In the genomic region with DNA sequence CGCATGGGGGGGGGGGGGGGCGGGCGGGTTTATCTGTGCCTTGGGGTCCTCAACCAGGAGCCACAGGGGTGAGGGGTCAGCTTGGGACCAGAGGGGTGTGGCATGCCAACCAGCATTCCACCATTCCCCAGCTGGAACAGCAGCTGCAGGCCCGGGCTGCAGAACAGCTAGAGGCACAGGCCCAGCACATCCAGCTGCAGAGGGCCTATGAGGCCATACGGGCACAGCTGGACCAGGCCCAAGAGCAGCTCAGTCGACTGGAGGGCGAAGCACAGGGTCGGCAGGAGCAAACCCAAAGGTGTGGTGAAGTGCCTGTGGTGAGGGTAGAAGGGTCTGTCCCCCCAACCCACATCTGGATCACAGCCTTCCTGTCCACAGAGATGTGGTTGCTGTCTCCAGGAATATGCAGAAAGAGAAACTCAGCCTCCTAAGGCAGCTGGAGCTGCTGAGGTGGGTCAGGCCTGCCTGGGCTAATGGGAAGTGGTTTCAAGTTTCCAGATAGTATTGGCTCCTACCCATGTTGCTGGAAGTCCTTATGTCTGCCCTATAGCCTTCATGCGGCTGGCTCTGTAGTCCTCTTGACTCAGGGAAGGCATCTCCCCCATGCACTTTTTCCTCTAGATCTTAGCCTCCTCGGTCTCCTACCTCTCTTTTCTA, we compare ENCODE assay signal across 7 mouse cellular contexts. TPM values are rescaled to one million over a fixed set of nuclear protein-coding genes. Genes with fewer than 3 reads are reported as not detected.
DNase-seq lines count a peak whose midpoint lies in the region; ATAC-seq and TF ChIP-seq lines count a peak whose summit lies in the region.

No protein-coding gene starts in this region.

- peak overlapping the region; percentile 39 for H3K4me2 ChIP-seq in hindbrain, embryonic 13.5 days
- no peak overlapping the region for H3K4me2 ChIP-seq in hindbrain, embryonic 11.5 days (replicated peaks; ENCODE audit: low read depth, low read length)

- DNase-seq in hindbrain, embryonic 11.5 days (ENCODE audit: low spot score) = no peak
- peak; percentile 68 for DNase-seq in MEL (ENCODE audit: low read depth, low spot score)
- DNase-seq in lung, postnatal 10 days = peak; percentile 50
- DNase-seq in layer of hippocampus, adult 11-12 months (ENCODE audit: low spot score) = no peak
- no peak for DNase-seq in urinary bladder, adult 2 months (ENCODE audit: low spot score)

- WGBS in hindbrain, embryonic 13.5 days = 40% methylated on average over 9 of the region's 10 CpGs
- WGBS in hindbrain, embryonic 11.5 days = 46% methylated on average over 7 of the region's 10 CpGs

- peaks cover 62% of the 10 kb centered on the region for H3K4me1 ChIP-seq in hindbrain, embryonic 13.5 days (replicated peaks)
- H3K4me1 ChIP-seq in hindbrain, embryonic 11.5 days (replicated peaks; ENCODE audit: control insufficient read depth, insufficient read depth, low read length) = peaks cover 11% of the 10 kb centered on the region
- peaks cover 5 to 25% of the 10 kb centered on the region in 2 experiments for H3K4me1 ChIP-seq in MEL (ENCODE audit: control insufficient read depth in 1 of 2, insufficient read depth in 2 of 2, low read length in 2 of 2)
- peaks cover 13% of the 10 kb centered on the region; the same call in 1 of the 2 replicates for H3K4me1 ChIP-seq in embryonic fibroblast, embryonic 13.5 days (ENCODE audit: control insufficient read depth, insufficient read depth, low read length)

- no peak for ATAC-seq in hindbrain, embryonic 13.5 days (ENCODE audit: low FRiP score)
- ATAC-seq in hindbrain, embryonic 11.5 days (ENCODE audit: low FRiP score) = no peak

- H3K36me3 ChIP-seq in hindbrain, embryonic 13.5 days = peaks cover 13% of the 10 kb centered on the region
- H3K36me3 ChIP-seq in hindbrain, embryonic 11.5 days (ENCODE audit: control insufficient read depth, insufficient read depth, low read length) = 0 out of 2 replicates have a peak, but pooled peaks cover 4% of the 10 kb centered on the region
- peaks cover 0 to 9% of the 10 kb centered on the region in 2 experiments; a peak in 2 of 4 replicates for H3K36me3 ChIP-seq in MEL (ENCODE audit: control insufficient read depth in 1 of 2, insufficient read depth in 2 of 2, low read length in 2 of 2)

- H3K9ac ChIP-seq in hindbrain, embryonic 13.5 days = no peak overlapping the region; the same call in 1 of the 2 replicates
- no peak overlapping the region for H3K9ac ChIP-seq in hindbrain, embryonic 11.5 days (ENCODE audit: low read depth, low read length)
- no peak overlapping the region for H3K9ac ChIP-seq in MEL (ENCODE audit: control insufficient read depth, low read depth, low read length, poor library complexity, severe bottlenecking)

- H3K9me3 ChIP-seq in hindbrain, embryonic 13.5 days = no peaks in the 10 kb centered on the region
- H3K9me3 ChIP-seq in hindbrain, embryonic 11.5 days (ENCODE audit: control insufficient read depth, low read length) = no peaks in the 10 kb centered on the region
- no peaks in the 10 kb centered on the region for H3K9me3 ChIP-seq in MEL (replicated peaks; ENCODE audit: insufficient read depth, low read length)

- peaks cover 67% of the 10 kb centered on the region for H3K27me3 ChIP-seq in hindbrain, embryonic 13.5 days
- peaks cover 64% of the 10 kb centered on the region for H3K27me3 ChIP-seq in hindbrain, embryonic 11.5 days (ENCODE audit: control insufficient read depth, insufficient read depth, low read length)
- H3K27me3 ChIP-seq in MEL (ENCODE audit: control insufficient read depth in 1 of 2, insufficient read depth in 2 of 2, low read length in 2 of 2) = no peaks in the 10 kb centered on the region

- H3K4me3 ChIP-seq in hindbrain, embryonic 13.5 days = peak overlapping the region; percentile 5; the same call in 1 of the 2 replicates
- H3K4me3 ChIP-seq in hindbrain, embryonic 11.5 days (ENCODE audit: low read depth, low read length) = no peak overlapping the region
- 0 out of 4 replicates have a peak overlapping the region, but pooled peaks of 1 of the 2 experiments have one; percentile 13 for H3K4me3 ChIP-seq in MEL (ENCODE audit: control insufficient read depth in 1 of 2, insufficient read depth in 1 of 2, low read depth in 2 of 2, low read length in 2 of 2)
- H3K4me3 ChIP-seq in embryonic fibroblast, embryonic 13.5 days (ENCODE audit: insufficient read depth, low read length) = no peak overlapping the region

- H3K27ac ChIP-seq in hindbrain, embryonic 13.5 days = no peak overlapping the region; the same call in 1 of the 2 replicates
- H3K27ac ChIP-seq in hindbrain, embryonic 11.5 days (ENCODE audit: low read depth, low read length) = no peak overlapping the region
- H3K27ac ChIP-seq in MEL (ENCODE audit: control insufficient read depth, low read depth, low read length) = no peak overlapping the region
- peak overlapping the region; percentile 63 for H3K27ac ChIP-seq in embryonic fibroblast, embryonic 13.5 days (ENCODE audit: insufficient read depth, low read length)

- no peak for TF ChIP-seq RAD21 in MEL (IDR thresholded peaks at IDR 0.05; ENCODE audit: low read depth, low read length)

- H3K79me2 ChIP-seq in MEL (ENCODE audit: control insufficient read depth, insufficient read depth, low read length, poor library complexity) = peaks cover 9% of the 10 kb centered on the region

- peak in 1 of 2 experiments; percentile 25; a peak in 1 of 4 replicates for TF ChIP-seq EP300 in MEL (IDR thresholded peaks at IDR 0.05; ENCODE audit: low read depth in 1 of 2, low read length in 2 of 2)

- no peak for TF ChIP-seq POLR2A in MEL (IDR thresholded peaks at IDR 0.05; ENCODE audit: control insufficient read depth in 1 of 2, insufficient read depth in 1 of 2, low read depth in 1 of 2, low read length in 2 of 2, poor library complexity in 1 of 2)
- TF ChIP-seq POLR2A in embryonic fibroblast, embryonic 13.5 days (IDR thresholded peaks at IDR 0.05; ENCODE audit: low read depth, low read length) = no peak

- TF ChIP-seq CTCF in MEL (IDR thresholded peaks at IDR 0.05 in 2 of 3, conservative IDR thresholded peaks at IDR 0.05 in 1 of 3; ENCODE audit: control insufficient read depth in 1 of 3, insufficient read depth in 1 of 3, low read depth in 2 of 3, low read length in 3 of 3, poor library complexity in 1 of 3, severe bottlenecking in 1 of 3) = no peak
- TF ChIP-seq CTCF in embryonic fibroblast, embryonic 13.5 days (IDR thresholded peaks at IDR 0.05; ENCODE audit: borderline replicate concordance, insufficient read depth, low read length) = no peak

TF ChIP-seq in MEL, 35 proteins besides CTCF, POLR2A, EP300 and RAD21 (continues in another document):
- TF ChIP-seq MEF2A (IDR thresholded peaks at IDR 0.05; ENCODE audit: extremely low read depth, insufficient replicate concordance, low read depth, low read length, poor library complexity, severe bottlenecking) = no peak
- no peak for TF ChIP-seq TBP (IDR thresholded peaks at IDR 0.05; ENCODE audit: low read depth, low read length)

RNA-seq across cellular contexts. Expression of gene Cd151, which starts 1.7 kb away (rescaled TPM):
- 18.4 and 19.3 TPM in 2 replicates for polyA plus RNA-seq in hindbrain, embryonic 13.5 days (2015; fragmentation: Nextera tagmentation; extraction: Ambion mirVana)
- 40.1 and 57.9 TPM in 2 replicates for polyA plus RNA-seq in hindbrain, embryonic 11.5 days (2014; fragmentation: Nextera tagmentation; extraction: Ambion mirVana)
- total RNA-seq in MEL (2012; rRNA removed) = 38.9 and 40.6 TPM in 2 replicates
- polyA plus RNA-seq in MEL (2012; ENCODE audit: insufficient read depth in 1 of 2, insufficient read length in 2 of 2, low read depth in 1 of 2, low replicate concordance in 2 of 2, missing spikeins in 1 of 2) = 10 to 100 TPM in 1 of 2 experiments, not detected in 1; 86.6 TPM
- polyA plus RNA-seq in embryonic fibroblast, embryonic 13.5 days (2011; ENCODE audit: insufficient read length, low read depth, missing spikeins) = 58.4 and 94.0 TPM in 2 replicates
- 280 and 288 TPM in 2 replicates for polyA plus RNA-seq in urinary bladder, adult 2 months (2012; rRNA removed)

RNA-seq across cellular contexts. Expression of gene Cracr2b, which starts 4.6 kb away (rescaled TPM):
- 6.9 and 7.2 TPM in 2 replicates for polyA plus RNA-seq in hindbrain, embryonic 13.5 days (2015; fragmentation: Nextera tagmentation; extraction: Ambion mirVana)
- polyA plus RNA-seq in hindbrain, embryonic 11.5 days (2014; fragmentation: Nextera tagmentation; extraction: Ambion mirVana) = 4.4 and 4.5 TPM in 2 replicates
- 0.59 and 0.73 TPM in 2 replicates for total RNA-seq in MEL (2012; rRNA removed)
- 1 to 10 TPM in 1 of 2 experiments, not detected in 1; 6.9 TPM for polyA plus RNA-seq in MEL (2012; ENCODE audit: insufficient read depth in 1 of 2, insufficient read length in 2 of 2, low read depth in 1 of 2, low replicate concordance in 2 of 2, missing spikeins in 1 of 2)
- 1.3 and 2.7 TPM in 2 replicates for polyA plus RNA-seq in embryonic fibroblast, embryonic 13.5 days (2011; ENCODE audit: insufficient read length, low read depth, missing spikeins)
- 24.0 and 25.8 TPM in 2 replicates for polyA plus RNA-seq in urinary bladder, adult 2 months (2012; rRNA removed)

RNA-seq across cellular contexts. Expression of gene Polr2l, which starts 9.4 kb away (rescaled TPM):
- polyA plus RNA-seq in hindbrain, embryonic 13.5 days (2015; fragmentation: Nextera tagmentation; extraction: Ambion mirVana) = 86.5 and 88.1 TPM in 2 replicates
- 71.5 and 74.0 TPM in 2 replicates for polyA plus RNA-seq in hindbrain, embryonic 11.5 days (2014; fragmentation: Nextera tagmentation; extraction: Ambion mirVana)
- 110 and 114 TPM in 2 replicates for total RNA-seq in MEL (2012; rRNA removed)
- polyA plus RNA-seq in MEL (2012; ENCODE audit: insufficient read depth in 1 of 2, insufficient read length in 2 of 2, low read depth in 1 of 2, low replicate concordance in 2 of 2, missing spikeins in 1 of 2) = 10 to 100 TPM in 1 of 2 experiments, not detected in 1; 82.4 TPM
- 13.1 and 24.1 TPM in 2 replicates for polyA plus RNA-seq in embryonic fibroblast, embryonic 13.5 days (2011; ENCODE audit: insufficient read length, low read depth, missing spikeins)
- 41.8 and 48.1 TPM in 2 replicates for polyA plus RNA-seq in urinary bladder, adult 2 months (2012; rRNA removed)

RNA-seq across cellular contexts. Expression of gene Tspan4, which starts 9.5 kb away (rescaled TPM):
- 34.1 and 35.5 TPM in 2 replicates for polyA plus RNA-seq in hindbrain, embryonic 13.5 days (2015; fragmentation: Nextera tagmentation; extraction: Ambion mirVana)
- polyA plus RNA-seq in hindbrain, embryonic 11.5 days (2014; fragmentation: Nextera tagmentation; extraction: Ambion mirVana) = 29.6 and 31.4 TPM in 2 replicates
- total RNA-seq in MEL (2012; rRNA removed) = 82.5 and 110 TPM in 2 replicates
- 10 to 100 TPM in 1 of 2 experiments, not detected in 1; 97.9 TPM for polyA plus RNA-seq in MEL (2012; ENCODE audit: insufficient read depth in 1 of 2, insufficient read length in 2 of 2, low read depth in 1 of 2, low replicate concordance in 2 of 2, missing spikeins in 1 of 2)
- polyA plus RNA-seq in embryonic fibroblast, embryonic 13.5 days (2011; ENCODE audit: insufficient read length, low read depth, missing spikeins) = 184 and 207 TPM in 2 replicates
- polyA plus RNA-seq in urinary bladder, adult 2 months (2012; rRNA removed) = 161 and 196 TPM in 2 replicates

RNA-seq across cellular contexts. Expression of gene Pnpla2, which starts 10.5 kb away (rescaled TPM):
- 18.7 TPM in 2 replicates for polyA plus RNA-seq in hindbrain, embryonic 13.5 days (2015; fragmentation: Nextera tagmentation; extraction: Ambion mirVana)
- polyA plus RNA-seq in hindbrain, embryonic 11.5 days (2014; fragmentation: Nextera tagmentation; extraction: Ambion mirVana) = 13.7 and 14.2 TPM in 2 replicates
- total RNA-seq in MEL (2012; rRNA removed) = 8.3 and 9.9 TPM in 2 replicates
- 10 to 100 TPM in 1 of 2 experiments, not detected in 1; 38.6 TPM for polyA plus RNA-seq in MEL (2012; ENCODE audit: insufficient read depth in 1 of 2, insufficient read length in 2 of 2, low read depth in 1 of 2, low replicate concordance in 2 of 2, missing spikeins in 1 of 2)
- 18.9 and 26.7 TPM in 2 replicates for polyA plus RNA-seq in embryonic fibroblast, embryonic 13.5 days (2011; ENCODE audit: insufficient read length, low read depth, missing spikeins)
- 108 and 133 TPM in 2 replicates for polyA plus RNA-seq in urinary bladder, adult 2 months (2012; rRNA removed)

Comparison
In these comparisons a context has a peak if more than half of its experiments do, and no peak if none do; other contexts are left out.
1. DNase-seq: peak in MEL (single experiment) and lung, postnatal 10 days (single experiment); none in hindbrain, embryonic 11.5 days (single experiment), layer of hippocampus, adult 11-12 months (single experiment) and urinary bladder, adult 2 months (single experiment).